Mouse (Mus musculus): ENCODE data around the gene Fars2. TPM values are rescaled to one million over a fixed set of nuclear protein-coding genes. Genes with fewer than 3 reads are reported as not detected.

Gene Fars2
- polyA plus RNA-seq, 1 experiment from 2014 or later = 31.0 TPM

DNA sequence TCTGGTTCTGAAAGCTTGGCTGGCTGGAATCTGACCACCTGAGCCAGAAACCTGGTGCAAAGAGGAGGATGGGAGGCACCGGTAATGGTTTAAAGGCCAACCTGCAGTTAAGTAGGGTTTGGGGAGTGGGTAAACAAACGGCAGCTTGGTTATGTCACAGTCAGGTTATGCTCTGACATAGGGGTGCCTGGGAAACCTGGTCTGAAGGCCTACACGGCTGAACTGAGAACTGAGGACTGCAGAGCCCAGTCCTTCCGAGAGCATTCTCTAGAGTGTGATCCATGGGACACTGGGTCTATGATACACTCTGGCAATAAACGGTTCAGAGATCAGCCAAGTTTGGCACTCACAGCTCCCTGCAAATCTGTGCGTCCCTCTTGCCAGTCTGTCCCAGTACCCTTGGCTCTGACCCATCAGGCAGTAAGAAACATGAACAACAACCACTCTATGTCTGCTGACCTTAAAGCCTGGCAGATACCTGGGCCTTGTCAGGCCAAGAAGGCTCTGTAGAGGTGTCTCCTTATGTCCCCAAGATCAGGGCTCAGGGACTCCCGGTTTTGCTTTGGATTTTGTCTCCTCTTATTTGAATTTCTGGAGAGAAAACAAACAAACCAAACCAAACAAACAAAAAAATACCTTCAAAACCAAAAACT lies 460.8 kb downstream of the Fars2 start:
- peaks cover 31% of the 10 kb centered on the region for H3K4me1 ChIP-seq (replicated peaks)
- no peak for DNase-seq (ENCODE audit: low spot score)
- no peaks in the 10 kb centered on the region for H3K9me3 ChIP-seq
- no peaks in the 10 kb centered on the region for H3K36me3 ChIP-seq
- WGBS = 63% methylated on average over 7 of the region's 7 CpGs
- peaks cover 19% of the 10 kb centered on the region; the same call in 1 of the 2 replicates for H3K27me3 ChIP-seq (ENCODE audit: insufficient read depth, poor library complexity, severe bottlenecking)
- peak overlapping the region; percentile 62 for H3K4me3 ChIP-seq
- H3K27ac ChIP-seq = peak overlapping the region; percentile 92

DNA sequence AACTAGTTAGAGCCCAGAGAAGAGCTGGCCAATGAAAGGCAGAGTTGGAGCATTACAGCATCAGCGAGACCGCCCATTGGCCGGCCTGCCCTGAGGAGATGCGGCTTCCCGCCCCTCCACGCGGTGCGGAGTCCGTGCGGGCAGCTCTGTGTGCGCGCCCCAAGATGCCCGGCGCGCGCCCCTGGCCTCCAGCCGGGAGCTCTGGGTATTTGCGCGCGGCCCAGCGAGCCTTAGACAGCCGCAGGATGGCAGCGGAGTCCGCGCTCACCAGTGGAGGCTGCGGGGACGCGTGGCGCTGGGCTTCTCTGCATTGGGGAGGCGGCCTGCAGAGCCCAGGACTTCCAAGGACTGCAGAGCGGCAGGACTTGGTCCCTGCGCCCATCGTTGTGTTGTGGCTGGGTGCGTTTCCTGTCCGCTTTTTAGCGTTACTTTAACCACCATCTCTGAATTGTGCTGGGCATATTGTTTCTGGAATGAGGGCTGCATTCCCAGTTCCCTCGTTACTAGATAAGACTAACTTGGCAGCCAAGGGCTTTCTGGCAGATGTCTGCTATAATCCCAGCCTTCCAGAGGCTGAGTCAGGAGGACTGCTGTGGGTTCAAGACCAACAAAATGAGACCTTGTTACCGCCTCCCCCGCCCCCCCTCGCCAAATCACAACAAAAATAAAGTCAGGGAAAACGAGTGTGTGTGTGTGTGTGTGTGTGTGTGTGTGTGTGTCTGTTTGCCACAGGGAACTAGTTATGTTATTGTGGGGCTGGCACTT lies 461.5 kb downstream of the Fars2 start:
- Histone ChIP-seq H3K4me3 (peak overlapping the region; percentile 62), H3K4me1 (replicated peaks) (peaks cover 38% of the 10 kb centered on the region), H3K9me3 (no peaks in the 10 kb centered on the region), H3K27ac (peak overlapping the region; percentile 92), H3K27me3 (ENCODE audit: insufficient read depth, poor library complexity, severe bottlenecking) (peaks cover 19% of the 10 kb centered on the region; the same call in 1 of the 2 replicates), H3K36me3 (no peaks in the 10 kb centered on the region)
- 2% methylated on average over 41 of the region's 41 CpGs for WGBS
- peak; percentile 85 for DNase-seq (ENCODE audit: low spot score)

DNA sequence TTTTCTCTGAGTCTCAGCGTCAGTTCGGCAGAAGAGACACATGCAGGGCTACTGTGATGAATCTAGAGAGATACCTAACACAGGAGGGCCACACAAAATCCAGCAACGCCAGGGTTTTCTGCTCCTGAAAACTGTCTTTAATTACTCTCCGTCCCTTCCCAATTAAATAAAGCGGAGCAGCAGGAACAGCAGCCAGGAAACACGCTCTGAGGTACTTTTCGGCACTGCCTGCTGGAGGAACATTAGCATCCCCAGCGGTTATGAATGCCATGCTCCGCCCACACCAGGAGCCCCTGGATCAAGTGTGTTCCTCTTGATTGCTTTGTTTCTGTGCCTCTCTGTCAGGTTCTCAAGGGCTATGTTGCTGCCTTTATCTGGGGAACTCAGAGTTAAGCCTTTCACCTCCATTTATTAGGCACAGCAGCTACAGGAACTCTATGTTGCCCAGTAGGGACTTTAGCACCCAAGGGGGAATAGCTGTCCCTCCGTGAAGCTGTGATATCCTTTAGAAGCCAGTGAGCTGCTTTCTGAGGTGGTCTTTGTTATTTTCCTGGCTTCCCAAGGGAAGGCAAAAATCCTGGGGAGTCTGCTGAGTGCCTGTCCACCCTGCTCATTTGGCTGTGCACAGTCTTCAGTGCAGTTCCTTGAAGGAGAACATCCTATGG lies 465.3 kb downstream of the Fars2 start:
- peaks cover 19% of the 10 kb centered on the region; the same call in 1 of the 2 replicates for H3K27me3 ChIP-seq (ENCODE audit: insufficient read depth, poor library complexity, severe bottlenecking)
- H3K4me1 ChIP-seq (replicated peaks) = peaks cover 45% of the 10 kb centered on the region
- DNase-seq (ENCODE audit: low spot score) = peak; percentile 44
- peaks cover 11% of the 10 kb centered on the region; the same call in 1 of the 2 replicates for H3K9me3 ChIP-seq
- 11% methylated on average over 10 of the region's 10 CpGs for WGBS
- peak overlapping the region; percentile 78 for H3K27ac ChIP-seq
- peak overlapping the region; percentile 32 for H3K4me3 ChIP-seq
- H3K36me3 ChIP-seq = no peaks in the 10 kb centered on the region

DNA sequence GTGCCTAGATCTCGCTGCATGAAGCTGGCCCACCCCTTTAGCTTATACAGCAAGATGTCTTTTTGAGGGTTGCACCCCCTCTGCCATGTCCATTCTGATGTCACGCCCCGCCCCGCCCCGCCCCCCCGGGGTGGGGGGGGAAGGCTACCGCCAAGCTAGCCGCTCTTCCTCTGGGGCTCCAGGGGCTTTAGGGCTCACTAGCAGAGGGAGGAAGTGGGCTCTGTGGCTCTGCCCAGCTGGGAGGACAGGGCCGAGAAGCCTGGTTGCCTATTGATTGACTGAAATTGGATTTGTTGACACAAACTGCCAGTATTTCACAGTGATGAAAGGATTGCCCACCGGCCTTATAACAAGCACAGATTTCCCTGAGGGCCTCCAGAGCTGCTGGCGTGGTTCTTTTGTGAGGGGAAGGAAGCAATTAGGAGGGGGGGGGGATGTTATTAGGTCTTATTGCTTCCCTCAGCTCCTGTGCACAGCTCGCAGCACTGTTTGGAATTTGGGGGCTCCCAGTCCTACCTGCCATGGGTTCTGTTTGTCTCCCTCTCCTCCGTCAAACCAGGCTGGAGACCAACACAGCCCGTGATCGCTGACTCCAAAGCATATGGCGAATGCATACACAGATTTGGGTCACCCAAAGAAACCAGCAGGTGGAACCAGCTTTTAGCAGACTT lies 466.4 kb downstream of the Fars2 start:
- no peaks in the 10 kb centered on the region for H3K36me3 ChIP-seq
- peak overlapping the region; percentile 78 for H3K27ac ChIP-seq
- DNase-seq (ENCODE audit: low spot score) = peak; percentile 62
- H3K4me3 ChIP-seq = peak overlapping the region; percentile 9; the same call in 1 of the 2 replicates
- peaks cover 19% of the 10 kb centered on the region; the same call in 1 of the 2 replicates for H3K27me3 ChIP-seq (ENCODE audit: insufficient read depth, poor library complexity, severe bottlenecking)
- peaks cover 35% of the 10 kb centered on the region for H3K4me1 ChIP-seq (replicated peaks)
- 24% methylated on average over 16 of the region's 16 CpGs for WGBS
- peaks cover 11% of the 10 kb centered on the region; the same call in 1 of the 2 replicates for H3K9me3 ChIP-seq

DNA sequence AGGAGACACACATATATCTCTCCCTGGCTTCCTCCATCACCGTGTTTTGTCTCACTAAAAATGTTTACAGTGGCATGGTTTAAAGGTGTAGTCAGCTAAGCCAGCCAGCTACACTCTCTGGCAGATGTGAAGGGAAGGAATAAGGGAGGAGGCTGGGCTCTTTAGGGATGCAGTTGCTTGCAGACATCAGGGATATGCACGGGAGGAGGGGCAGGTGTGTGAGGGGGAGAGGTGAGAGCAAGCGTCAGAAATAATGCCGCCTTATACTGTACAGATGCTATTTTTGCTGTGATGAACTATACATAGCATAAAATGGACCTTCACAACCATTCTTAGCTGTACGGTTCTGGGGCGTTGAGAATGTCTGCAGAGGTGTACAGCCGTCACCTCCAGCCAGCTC lies 467.0 kb downstream of the Fars2 start:
- DNase-seq (ENCODE audit: low spot score) = no peak
- H3K36me3 ChIP-seq = no peaks in the 10 kb centered on the region
- H3K27me3 ChIP-seq (ENCODE audit: insufficient read depth, poor library complexity, severe bottlenecking) = peaks cover 19% of the 10 kb centered on the region; the same call in 1 of the 2 replicates
- H3K27ac ChIP-seq = peak overlapping the region; percentile 78
- peaks cover 30% of the 10 kb centered on the region for H3K4me1 ChIP-seq (replicated peaks)
- no peak overlapping the region for H3K4me3 ChIP-seq
- WGBS = 69% methylated on average over 7 of the region's 7 CpGs
- peaks cover 11% of the 10 kb centered on the region; the same call in 1 of the 2 replicates for H3K9me3 ChIP-seq

DNA sequence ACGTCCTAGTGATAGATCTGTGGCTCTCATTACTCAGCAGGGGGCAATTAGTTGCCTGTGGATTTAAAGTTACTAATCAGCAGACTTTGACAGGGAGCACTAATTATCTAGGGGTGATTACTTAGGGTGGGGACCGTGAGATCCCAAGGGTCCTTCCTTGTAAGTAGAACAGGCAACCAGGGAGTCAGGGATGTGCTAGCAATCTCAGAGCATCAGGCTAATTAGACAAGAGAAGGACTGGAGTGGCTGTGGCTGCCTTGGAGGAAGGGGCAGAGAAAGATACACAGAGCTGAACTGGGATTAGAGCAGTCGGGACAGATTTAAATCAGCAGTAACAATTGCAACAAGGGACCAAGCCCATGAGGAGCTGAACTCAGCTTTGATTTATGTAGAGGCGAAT lies 471.9 kb downstream of the Fars2 start:
- DNase-seq (ENCODE audit: low spot score) = no peak
- Histone ChIP-seq H3K27ac (no peak overlapping the region), H3K27me3 (ENCODE audit: insufficient read depth, poor library complexity, severe bottlenecking) (no peaks in the 10 kb centered on the region), H3K9me3 (peaks cover 16% of the 10 kb centered on the region; the same call in 1 of the 2 replicates), H3K36me3 (no peaks in the 10 kb centered on the region), H3K4me1 (replicated peaks) (peaks cover 7% of the 10 kb centered on the region), H3K4me3 (no peak overlapping the region)
- WGBS = 62% methylated on average over 4 of the region's 4 CpGs

DNA sequence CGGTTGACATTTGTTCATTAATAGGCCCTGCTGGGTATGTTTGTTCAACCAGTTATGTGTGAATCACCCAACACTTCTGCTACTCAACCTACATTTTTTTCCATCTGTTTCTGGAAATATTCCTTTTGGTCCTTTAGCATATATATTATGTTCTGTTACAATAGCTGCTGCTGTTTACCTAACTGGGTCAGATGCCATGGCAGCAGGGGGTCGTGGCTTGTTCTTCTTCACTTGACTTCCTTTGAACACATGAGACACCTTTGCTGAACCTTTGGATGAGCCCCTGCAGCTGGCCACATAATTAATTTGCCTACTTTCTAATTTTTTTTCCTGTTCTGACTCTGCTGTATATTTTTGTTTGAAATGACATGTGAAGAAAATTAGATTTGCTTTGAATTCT lies 475.1 kb downstream of the Fars2 start:
- Histone ChIP-seq H3K27me3 (ENCODE audit: insufficient read depth, poor library complexity, severe bottlenecking) (no peaks in the 10 kb centered on the region), H3K9me3 (peaks cover 7% of the 10 kb centered on the region; the same call in 1 of the 2 replicates), H3K27ac (no peak overlapping the region), H3K36me3 (no peaks in the 10 kb centered on the region), H3K4me3 (no peak overlapping the region), H3K4me1 (replicated peaks) (peaks cover 3% of the 10 kb centered on the region; the same call in 1 of the 2 replicates)
- WGBS = 63% methylated on average over 2 of the region's 2 CpGs
- no peak for DNase-seq (ENCODE audit: low spot score)

DNA sequence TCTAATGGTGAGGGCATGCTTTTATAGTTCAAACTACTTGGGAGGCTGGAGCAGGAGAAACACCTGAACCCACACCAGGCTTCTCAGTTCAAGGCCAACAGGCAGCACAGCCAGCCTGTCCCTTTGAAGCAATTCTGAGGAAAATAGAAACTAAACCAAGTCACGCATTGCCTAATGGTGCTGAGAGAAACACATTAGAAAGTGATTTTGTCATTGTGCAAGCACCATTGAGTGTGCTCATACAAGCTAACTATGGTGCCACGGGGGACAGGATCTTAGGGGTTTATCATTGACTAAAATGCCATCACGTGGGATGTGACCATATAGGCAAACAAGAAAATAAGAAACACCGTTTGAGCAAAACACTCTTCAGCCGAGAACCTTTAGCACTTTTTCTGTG lies 489.5 kb downstream of the Fars2 start:
- 89% methylated on average over 5 of the region's 5 CpGs for WGBS

DNA sequence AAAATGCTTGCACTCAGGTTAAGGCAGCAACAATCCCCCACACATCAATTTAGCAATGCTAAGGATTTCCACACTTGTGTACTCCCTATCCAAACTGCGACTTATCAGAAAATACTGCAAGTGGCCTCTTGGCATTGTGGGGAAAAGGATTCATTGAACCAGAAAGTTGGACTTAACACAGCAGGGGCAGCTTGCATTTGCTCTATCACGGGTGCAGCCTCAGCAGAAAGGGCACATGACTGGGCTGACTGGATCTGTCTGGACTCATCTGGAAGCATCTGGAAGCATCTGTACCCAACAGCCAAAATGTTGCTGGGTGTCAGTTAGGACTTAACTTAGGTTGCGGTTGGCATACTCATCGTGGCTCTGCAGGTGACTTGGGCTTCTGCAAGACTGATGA lies 490.7 kb downstream of the Fars2 start:
- no peak overlapping the region for H3K27ac ChIP-seq
- 83% methylated on average over 4 of the region's 4 CpGs for WGBS

More for the DNA sequence above, 489.5 kb downstream of the Fars2 start:
- DNase-seq (ENCODE audit: low spot score) = no peak
- H3K36me3 ChIP-seq = no peaks in the 10 kb centered on the region
- H3K4me1 ChIP-seq (replicated peaks) = no peaks in the 10 kb centered on the region
- H3K27me3 ChIP-seq (ENCODE audit: insufficient read depth, poor library complexity, severe bottlenecking) = no peaks in the 10 kb centered on the region
- no peak overlapping the region for H3K4me3 ChIP-seq
- no peak overlapping the region for H3K27ac ChIP-seq
- H3K9me3 ChIP-seq = no peaks in the 10 kb centered on the region

DNA sequence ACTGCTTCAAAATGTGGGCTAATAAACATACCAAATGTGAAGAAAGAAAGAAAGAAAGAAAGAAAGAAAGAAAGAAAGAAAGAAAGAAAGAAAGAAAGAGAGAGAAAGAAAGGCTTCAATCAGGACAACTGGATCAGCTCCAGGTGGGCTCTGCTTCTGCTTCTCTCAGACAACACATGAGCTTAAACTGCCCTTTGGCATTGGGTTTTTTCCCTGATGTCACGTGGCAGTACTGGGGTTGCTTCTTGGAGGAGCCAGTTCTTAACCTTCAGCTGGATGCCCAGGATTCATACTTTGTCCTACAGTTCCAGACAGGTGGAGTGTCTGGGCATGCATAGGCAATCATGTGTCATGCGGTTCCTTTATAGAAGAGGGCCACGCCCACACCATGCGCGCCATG lies 493.2 kb downstream of the Fars2 start:
- peaks cover 9% of the 10 kb centered on the region; the same call in 1 of the 2 replicates for H3K4me1 ChIP-seq (replicated peaks)
- no peak overlapping the region for H3K4me3 ChIP-seq
- 0 out of 2 replicates have a peak, but pooled peaks cover 2% of the 10 kb centered on the region for H3K9me3 ChIP-seq
- WGBS = 95% methylated on average over 5 of the region's 5 CpGs
- H3K27ac ChIP-seq = no peak overlapping the region
- no peaks in the 10 kb centered on the region; the same call in 1 of the 2 replicates for H3K27me3 ChIP-seq (ENCODE audit: insufficient read depth, poor library complexity, severe bottlenecking)
- no peaks in the 10 kb centered on the region for H3K36me3 ChIP-seq
- no peak for DNase-seq (ENCODE audit: low spot score)

More for the DNA sequence above, 490.7 kb downstream of the Fars2 start:
- no peaks in the 10 kb centered on the region for H3K36me3 ChIP-seq
- DNase-seq (ENCODE audit: low spot score) = no peak
- no peaks in the 10 kb centered on the region for H3K9me3 ChIP-seq
- H3K4me1 ChIP-seq (replicated peaks) = peaks cover 3% of the 10 kb centered on the region; the same call in 1 of the 2 replicates
- no peaks in the 10 kb centered on the region; the same call in 1 of the 2 replicates for H3K27me3 ChIP-seq (ENCODE audit: insufficient read depth, poor library complexity, severe bottlenecking)
- no peak overlapping the region for H3K4me3 ChIP-seq

DNA sequence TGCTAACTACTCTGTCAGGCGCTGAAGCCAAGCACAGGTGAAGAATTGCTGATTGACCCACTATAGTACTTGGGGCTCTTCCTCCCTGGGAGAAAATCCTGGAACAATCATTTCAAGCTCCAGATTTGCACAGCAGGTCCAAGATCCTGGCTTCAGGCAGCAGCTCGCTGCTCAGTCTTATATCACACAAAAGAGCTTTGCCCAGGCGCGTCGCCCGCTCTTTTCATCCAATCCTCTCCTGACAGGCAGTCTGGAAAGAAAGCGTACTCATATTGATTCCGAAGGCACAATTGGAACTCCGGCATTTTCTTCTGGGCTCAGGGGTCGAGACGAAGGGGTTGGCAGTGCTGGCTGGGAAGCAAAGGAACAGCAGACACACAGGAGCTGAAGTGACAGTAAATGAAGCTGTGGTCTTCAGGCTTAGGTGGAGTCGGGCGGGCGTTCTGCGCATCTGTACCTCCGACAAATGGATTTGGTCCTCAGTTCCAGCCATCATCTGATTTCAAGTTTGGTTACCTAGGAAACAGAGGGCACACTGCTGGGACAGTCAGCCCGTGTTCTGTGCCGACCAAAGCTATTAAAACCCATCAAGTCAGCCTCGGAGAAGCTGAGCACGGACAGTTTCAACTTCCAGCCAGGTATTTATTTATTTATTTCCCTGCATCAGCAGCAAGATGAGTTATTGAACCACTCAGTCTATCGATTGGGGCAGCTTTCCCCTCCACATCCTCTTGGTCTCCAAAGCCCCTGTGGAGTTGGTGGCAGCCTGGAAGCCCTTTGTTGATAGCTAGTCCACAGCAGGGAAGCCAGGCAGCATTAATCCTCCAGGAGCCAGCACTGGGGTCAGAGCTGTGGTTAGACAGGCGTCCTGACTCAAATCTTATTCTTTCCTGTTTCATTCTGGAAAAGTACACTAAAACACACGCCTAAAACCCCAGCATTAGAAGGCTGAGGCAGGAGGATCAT lies 495.9 kb downstream of the Fars2 start:
- Histone ChIP-seq H3K27ac (peak overlapping the region; percentile 72), H3K36me3 (no peaks in the 10 kb centered on the region), H3K9me3 (0 out of 2 replicates have a peak, but pooled peaks cover 2% of the 10 kb centered on the region), H3K4me1 (replicated peaks) (peaks cover 9% of the 10 kb centered on the region; the same call in 1 of the 2 replicates), H3K4me3 (peak overlapping the region; percentile 37), H3K27me3 (ENCODE audit: insufficient read depth, poor library complexity, severe bottlenecking) (no peaks in the 10 kb centered on the region; the same call in 1 of the 2 replicates)
- peak; percentile 25 for DNase-seq (ENCODE audit: low spot score)
- 32% methylated on average over 23 of the region's 23 CpGs for WGBS

All from hindbrain, embryonic 10.5 days (tissue).